Mouse (Mus musculus): ENCODE measurements at regions not wholly inside any gene's neighbourhood (a gene's known extent, or its start where the extent isn't known, plus 50 kb on each side); places are given as distances from the start of the nearest gene placed in this dataset.

GRCm38 (mm10) chr15:67780856-67781255 is 1280.1 kb upstream of the Lrrc6 start:
- no peak for ATAC-seq (replicated peaks; ENCODE audit: low FRiP score, low TSS enrichment, poor library complexity, severe bottlenecking)

GRCm38 (mm10) chr15:67767624-67768023 is 1266.9 kb upstream of the Lrrc6 start:
- ATAC-seq (replicated peaks; ENCODE audit: low FRiP score, low TSS enrichment, poor library complexity, severe bottlenecking): no peak

- ATAC-seq (replicated peaks; ENCODE audit: low FRiP score, low TSS enrichment, poor library complexity, severe bottlenecking): no peak
Observed at GRCm38 (mm10) chr15:67759221-67759620, 1258.5 kb upstream of the Lrrc6 start.

- no peak for ATAC-seq (replicated peaks; ENCODE audit: low FRiP score, low TSS enrichment, poor library complexity, severe bottlenecking)
Observed at GRCm38 (mm10) chr15:67750582-67750981, 1249.9 kb upstream of the Lrrc6 start.

DNA sequence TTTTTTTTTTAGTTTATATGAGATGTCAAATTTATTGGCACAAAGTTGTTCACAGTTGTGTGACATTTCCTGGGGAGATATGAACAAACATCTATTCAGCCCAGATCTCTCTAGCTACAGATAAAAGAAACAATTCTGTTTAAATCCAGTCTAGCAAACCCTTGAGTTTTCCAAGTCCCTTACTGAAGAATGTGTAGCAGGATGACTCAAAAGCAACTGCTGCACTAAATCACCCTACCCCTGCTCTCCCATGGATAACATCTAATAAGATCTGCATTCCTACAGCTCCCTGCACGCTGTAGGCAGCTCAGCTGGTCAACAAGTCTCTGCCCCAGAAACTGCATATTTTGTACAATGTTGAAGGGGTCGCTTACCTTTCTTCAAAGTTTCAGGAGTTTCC is 1242.6 kb upstream of the Lrrc6 start:
- ATAC-seq (replicated peaks; ENCODE audit: low FRiP score, low TSS enrichment, poor library complexity, severe bottlenecking): no peak

DNA sequence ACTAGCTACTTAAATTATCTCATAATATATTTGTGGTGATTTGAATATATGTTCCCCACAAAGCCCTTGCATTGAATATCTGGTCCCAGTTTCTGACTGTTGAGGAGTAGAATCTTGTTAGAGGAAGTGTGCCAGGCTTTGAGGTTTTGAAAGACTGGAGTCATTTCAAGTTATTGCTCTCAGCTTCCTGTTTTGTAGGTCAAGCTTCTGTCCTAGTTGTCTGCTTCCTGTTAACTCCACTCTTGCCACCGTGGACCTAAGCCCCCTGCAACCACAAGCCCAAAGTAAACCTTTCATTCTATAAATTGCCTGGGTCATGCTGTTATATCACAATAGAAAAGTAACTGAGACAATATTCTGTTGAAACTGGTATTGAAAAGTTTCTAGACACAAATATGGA is 1232.3 kb upstream of the Lrrc6 start:
- ATAC-seq (replicated peaks; ENCODE audit: low FRiP score, low TSS enrichment, poor library complexity, severe bottlenecking): no peak

- no peak for ATAC-seq (replicated peaks; ENCODE audit: low FRiP score, low TSS enrichment, poor library complexity, severe bottlenecking)
Observed at GRCm38 (mm10) chr15:67729492-67729891, 1228.8 kb upstream of the Lrrc6 start.

DNA sequence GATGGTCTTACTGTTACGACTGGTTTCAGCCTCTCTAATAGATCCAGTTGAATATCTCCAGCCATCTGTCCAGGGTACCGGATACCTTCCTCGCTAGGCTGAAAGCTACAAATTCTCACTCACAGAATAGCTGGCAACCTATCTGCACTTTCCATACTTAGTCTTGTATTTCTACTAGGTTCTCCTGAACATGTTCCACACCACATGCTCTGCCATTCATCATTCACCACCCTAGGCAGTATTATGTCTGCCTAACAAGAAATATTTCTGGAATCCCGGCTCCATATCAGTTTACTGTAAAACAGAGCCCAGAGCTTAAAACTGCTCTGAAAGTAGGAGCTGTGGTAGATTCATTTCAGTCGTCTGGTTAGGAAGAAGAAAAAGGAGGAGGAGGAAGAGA is 1224.5 kb upstream of the Lrrc6 start:
- no peak for ATAC-seq (replicated peaks; ENCODE audit: low FRiP score, low TSS enrichment, poor library complexity, severe bottlenecking)

DNA sequence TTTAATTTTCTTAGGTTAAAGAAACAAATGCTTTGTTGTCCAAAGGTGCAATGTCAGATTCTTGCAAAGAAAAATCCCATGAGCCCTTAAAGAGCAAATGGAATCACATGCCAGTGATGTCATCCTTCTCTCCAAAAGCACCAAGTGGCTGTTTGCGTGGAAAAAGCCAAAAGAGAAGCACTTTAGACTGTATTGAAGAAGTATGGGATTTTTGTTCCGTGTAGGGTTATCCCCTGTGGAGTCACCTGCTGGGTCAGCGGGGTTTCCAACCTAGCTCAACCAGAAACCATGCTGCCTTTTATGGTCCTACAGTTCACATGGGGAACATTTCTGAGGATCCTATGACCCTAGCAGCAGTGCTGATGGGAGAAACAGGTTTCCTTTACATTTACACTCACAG is 1213.5 kb upstream of the Lrrc6 start:
- ATAC-seq (replicated peaks; ENCODE audit: low FRiP score, low TSS enrichment, poor library complexity, severe bottlenecking): no peak

GRCm38 (mm10) chr15:67686140-67686539 is 1185.4 kb upstream of the Lrrc6 start:
- ATAC-seq (replicated peaks; ENCODE audit: low FRiP score, low TSS enrichment, poor library complexity, severe bottlenecking): no peak

DNA sequence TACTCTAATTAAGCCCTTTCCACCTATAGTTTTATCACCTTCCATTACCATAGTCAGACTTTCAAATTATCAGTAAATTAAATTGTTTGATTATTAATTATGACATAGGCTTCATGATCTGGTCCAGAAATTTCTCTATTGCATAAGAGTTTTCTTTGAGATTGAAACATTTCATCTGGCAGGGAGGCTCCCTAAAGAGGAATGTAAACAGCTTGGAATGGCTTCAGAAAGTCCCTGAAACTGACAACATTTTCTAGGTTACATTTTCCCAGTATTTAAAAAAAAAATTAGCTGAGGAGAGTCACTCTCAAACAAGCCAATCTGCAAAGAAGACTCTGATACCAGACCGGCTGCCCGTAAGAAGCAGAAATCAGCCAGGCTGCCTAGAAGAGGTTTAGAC is 1172.6 kb upstream of the Lrrc6 start:
- ATAC-seq (replicated peaks; ENCODE audit: low FRiP score, low TSS enrichment, poor library complexity, severe bottlenecking): no peak

GRCm38 (mm10) chr15:67636155-67636554 is 1135.4 kb upstream of the Lrrc6 start:
- no peak for ATAC-seq (replicated peaks; ENCODE audit: low FRiP score, low TSS enrichment, poor library complexity, severe bottlenecking)

GRCm38 (mm10) chr15:67626704-67627287 is 1126.1 kb upstream of the Lrrc6 start:
- ATAC-seq (replicated peaks; ENCODE audit: low FRiP score, low TSS enrichment, poor library complexity, severe bottlenecking): no peak

DNA sequence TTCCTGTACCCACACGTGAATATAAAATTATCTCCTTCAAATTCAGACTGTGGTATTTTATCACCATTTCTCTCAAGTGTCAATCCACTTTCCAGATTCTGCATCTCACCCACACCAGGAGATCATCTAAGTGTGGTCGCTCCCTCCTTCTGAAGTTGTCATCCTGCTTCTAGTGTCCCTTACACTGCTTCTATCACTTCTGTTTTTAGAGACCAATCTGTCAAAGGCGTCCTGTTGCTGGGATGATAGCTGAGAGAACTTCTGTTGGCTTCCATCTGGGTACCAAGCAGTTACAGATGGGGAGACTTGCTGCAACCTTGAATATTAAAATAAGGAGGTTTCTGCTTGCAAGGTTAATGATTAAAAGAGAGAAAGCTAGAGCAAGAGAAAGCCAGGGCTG is 1111.2 kb upstream of the Lrrc6 start:
- ATAC-seq (replicated peaks; ENCODE audit: low FRiP score, low TSS enrichment, poor library complexity, severe bottlenecking): no peak

DNA sequence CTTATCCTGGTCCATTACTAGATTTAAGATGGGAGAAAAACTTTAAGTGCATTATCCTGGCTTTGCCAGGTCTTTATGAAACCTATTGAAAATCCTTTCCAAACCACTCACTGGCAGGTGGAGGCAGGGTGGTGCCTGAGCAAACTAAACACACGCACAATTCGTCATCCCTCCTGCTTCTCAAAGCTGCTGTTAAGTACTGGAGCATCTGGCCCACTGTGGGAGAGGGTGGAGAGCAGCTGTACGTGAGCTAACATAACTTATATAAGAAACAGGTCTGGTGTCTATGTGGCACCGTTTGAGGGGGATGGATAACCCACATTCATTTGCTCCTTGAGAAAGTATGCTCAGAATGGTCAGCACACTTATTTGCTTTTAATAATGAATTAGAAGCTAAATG is 1097.7 kb upstream of the Lrrc6 start:
- ATAC-seq (replicated peaks; ENCODE audit: low FRiP score, low TSS enrichment, poor library complexity, severe bottlenecking): no peak

DNA sequence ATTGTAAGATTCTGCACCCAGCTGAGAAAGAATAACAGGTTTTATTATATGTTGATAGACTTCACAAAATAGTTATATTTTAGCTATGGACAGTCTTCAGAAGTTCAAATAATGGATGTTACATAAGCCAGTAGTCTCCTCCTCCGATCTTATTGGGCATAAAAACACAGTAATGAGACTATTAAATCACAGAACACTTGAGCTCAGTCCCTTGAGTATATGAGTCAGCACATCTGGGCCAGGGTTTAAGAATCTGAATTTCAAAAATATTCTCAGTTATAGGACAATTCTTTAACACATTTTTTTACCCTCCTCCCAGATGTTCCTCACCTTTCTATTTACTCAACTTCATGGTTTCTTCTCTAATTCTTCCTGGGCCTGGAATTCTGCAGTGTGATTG is 1075.9 kb upstream of the Lrrc6 start:
- ATAC-seq (replicated peaks; ENCODE audit: low FRiP score, low TSS enrichment, poor library complexity, severe bottlenecking): no peak

GRCm38 (mm10) chr15:67571614-67572013 is 1070.9 kb upstream of the Lrrc6 start:
- no peak for ATAC-seq (replicated peaks; ENCODE audit: low FRiP score, low TSS enrichment, poor library complexity, severe bottlenecking)

GRCm38 (mm10) chr15:67557304-67557703 is 1056.6 kb upstream of the Lrrc6 start:
- ATAC-seq (replicated peaks; ENCODE audit: low FRiP score, low TSS enrichment, poor library complexity, severe bottlenecking): no peak

- ATAC-seq (replicated peaks; ENCODE audit: low FRiP score, low TSS enrichment, poor library complexity, severe bottlenecking): no peak
Observed at GRCm38 (mm10) chr15:67551911-67552310, 1051.2 kb upstream of the Lrrc6 start.

GRCm38 (mm10) chr15:67546896-67547400 is 1046.2 kb upstream of the Lrrc6 start:
- no peak for ATAC-seq (replicated peaks; ENCODE audit: low FRiP score, low TSS enrichment, poor library complexity, severe bottlenecking)

DNA sequence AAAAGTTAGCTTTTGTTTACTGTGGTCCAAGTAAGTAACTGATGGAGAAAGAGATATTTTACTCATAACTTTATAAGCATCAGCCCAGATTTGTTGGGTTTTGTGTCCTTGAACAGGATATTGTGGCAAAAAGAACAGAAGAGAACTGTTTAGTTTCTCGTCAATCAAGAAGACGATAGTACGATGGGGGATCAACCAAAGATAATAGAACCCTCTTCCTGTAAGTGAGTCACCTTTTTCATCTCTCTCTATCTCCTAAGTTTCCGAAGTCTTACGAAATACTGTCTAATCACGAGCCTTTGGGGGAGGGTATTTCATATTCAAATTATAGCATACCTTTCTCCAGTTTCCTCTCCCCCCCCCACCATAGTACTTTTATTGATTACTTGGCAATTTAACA is 1045.0 kb upstream of the Lrrc6 start:
- ATAC-seq (replicated peaks; ENCODE audit: low FRiP score, low TSS enrichment, poor library complexity, severe bottlenecking): no peak

DNA sequence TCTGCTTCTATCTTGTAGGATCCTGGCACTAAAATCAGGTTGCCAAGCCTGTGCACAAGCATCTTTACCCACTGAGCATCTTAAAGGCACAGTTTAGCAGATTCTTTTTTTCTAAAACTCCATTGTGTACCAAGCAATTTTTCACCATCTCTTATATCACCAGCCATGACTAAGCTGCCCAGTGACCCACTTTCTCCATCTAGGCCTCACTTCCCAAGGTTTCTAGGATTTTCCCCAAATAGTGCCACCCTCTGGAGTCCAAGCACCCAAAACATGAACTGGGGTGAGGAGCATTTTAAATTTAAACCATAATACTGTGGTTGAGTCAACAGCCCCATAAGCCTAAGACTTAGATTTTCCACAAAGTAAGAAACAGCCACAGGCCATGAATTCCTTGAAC is 1013.0 kb upstream of the Lrrc6 start:
- no peak for ATAC-seq (replicated peaks; ENCODE audit: low FRiP score, low TSS enrichment, poor library complexity, severe bottlenecking)
